Mouse (Mus musculus): Measurements from ENCODE around the gene Lbx1.

The Lbx1 gene

GRCm38 (mm10) chr19:45235766-45236362 is at the start of gene Lbx1:
Gene Lbx1, minus strand, starts transcription at chr19:45235812.
- DNase-seq (ENCODE audit: extremely low read depth, low read depth, low spot score): no peak

GRCm38 (mm10) chr19:45283302-45283701 is 47.7 kb upstream of the Lbx1 start:
- no peak for DNase-seq (ENCODE audit: extremely low read depth, low read depth, low spot score)

DNA sequence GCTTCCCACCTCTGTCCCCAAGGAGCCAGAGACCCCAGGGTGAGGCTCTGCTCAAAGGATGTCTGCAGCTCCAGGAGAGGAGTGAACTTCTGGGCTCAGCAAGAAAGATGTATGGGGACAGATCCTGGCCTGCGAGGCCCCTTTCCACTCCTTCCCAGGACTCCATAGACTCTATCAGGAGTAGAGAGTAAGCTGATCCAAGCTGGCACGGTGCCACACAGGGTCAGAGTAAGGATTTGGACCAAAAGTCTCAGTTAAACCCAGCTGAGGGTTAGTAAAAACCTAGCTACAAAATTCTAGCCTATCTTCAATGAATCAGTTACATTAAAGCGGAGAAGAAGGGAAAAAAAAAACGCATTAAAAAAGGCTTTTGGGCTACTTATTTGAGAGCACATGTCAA is 40.6 kb upstream of the Lbx1 start:
- no peak for DNase-seq (ENCODE audit: extremely low read depth, low read depth, low spot score)

DNA sequence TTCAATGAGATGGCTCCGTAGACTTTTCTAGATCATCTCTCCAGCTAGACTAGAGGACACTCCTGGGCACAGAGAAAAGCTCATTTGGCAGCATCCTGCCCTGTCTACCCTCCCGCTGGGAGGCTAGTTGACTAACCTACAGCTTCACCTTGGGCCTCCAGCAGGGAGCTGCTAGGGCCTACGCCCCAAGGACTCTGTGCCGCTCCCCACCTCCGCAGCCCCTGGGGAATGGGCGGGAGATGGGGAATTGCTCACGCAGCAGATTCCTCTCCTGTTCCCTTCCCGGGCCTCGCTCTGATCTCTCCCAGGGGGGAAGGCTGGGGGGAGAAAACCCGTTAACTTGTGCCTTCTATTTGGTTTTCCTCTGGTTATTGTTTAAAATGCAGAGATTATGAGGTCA is 36.4 kb upstream of the Lbx1 start:
- DNase-seq (ENCODE audit: extremely low read depth, low read depth, low spot score): no peak

GRCm38 (mm10) chr19:45262995-45263394 is 27.4 kb upstream of the Lbx1 start:
- no peak for DNase-seq (ENCODE audit: extremely low read depth, low read depth, low spot score)

DNA sequence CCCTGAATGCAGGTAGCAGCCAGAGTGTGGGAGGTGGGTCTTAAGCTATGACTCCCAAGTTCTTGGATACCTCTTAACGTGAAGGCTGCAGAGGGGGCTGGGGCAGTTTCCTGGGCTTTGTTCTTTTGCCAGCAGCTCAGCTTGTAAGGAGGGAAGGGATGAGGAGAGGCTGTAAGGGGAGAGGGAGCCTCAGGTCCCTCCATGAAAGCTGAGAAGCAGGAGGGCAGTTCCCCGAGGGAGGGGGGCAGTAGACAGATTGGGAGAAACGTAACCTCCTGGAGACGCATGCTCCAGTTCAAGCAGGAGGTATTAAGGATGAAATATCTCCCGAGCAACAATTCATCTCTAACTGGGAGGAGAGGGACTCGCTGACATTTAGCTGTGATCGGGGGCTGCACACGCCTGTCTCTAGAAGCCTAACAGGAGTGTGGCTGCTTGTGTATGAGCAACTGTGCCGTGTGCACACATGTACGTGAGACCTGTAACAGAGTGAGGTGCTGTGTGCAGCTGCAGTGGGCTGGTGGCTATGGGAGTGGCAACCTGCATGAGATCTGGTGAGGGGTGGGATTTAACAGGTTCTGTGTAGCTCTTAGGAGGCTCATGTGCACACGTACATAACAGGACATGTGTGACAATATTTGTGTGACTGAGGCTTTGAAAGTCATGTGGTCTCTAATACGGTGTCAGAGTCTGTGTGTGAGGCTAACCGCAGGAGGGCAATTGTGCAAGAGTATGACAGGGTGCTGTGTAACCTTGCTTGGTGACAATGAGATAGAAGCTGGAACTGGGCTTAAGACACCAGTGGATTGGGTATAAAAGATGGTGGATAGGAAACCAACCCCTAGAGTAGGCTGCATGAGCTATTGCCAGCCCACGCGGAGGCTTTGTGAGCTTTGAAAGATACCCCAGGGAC is 22.1 kb upstream of the Lbx1 start:
- DNase-seq (ENCODE audit: extremely low read depth, low read depth, low spot score): no peak

DNA sequence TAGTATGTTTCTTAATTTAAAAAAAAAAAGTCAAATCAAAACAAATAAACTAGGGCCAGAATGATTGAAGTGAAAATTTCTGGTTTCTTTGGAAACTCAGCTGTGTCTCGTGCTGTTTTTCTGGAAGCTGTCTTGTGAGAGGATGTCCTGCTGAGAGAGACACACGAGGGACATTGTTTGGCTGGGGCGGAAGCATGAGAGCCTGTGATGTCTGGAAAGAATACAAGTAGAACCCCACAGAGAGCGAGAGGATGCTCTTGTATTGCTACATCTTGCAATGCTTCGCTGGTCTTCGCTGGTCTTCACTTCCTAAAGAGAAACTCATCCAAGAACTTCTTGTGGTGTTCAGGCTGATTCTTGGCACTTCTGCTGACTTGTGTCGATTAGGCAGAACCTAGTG is 19.2 kb upstream of the Lbx1 start:
- DNase-seq (ENCODE audit: extremely low read depth, low read depth, low spot score): no peak

GRCm38 (mm10) chr19:45252436-45252835 is 16.8 kb upstream of the Lbx1 start:
- no peak for DNase-seq (ENCODE audit: extremely low read depth, low read depth, low spot score)

GRCm38 (mm10) chr19:45248691-45249090 is 13.1 kb upstream of the Lbx1 start:
- DNase-seq (ENCODE audit: extremely low read depth, low read depth, low spot score): no peak

DNA sequence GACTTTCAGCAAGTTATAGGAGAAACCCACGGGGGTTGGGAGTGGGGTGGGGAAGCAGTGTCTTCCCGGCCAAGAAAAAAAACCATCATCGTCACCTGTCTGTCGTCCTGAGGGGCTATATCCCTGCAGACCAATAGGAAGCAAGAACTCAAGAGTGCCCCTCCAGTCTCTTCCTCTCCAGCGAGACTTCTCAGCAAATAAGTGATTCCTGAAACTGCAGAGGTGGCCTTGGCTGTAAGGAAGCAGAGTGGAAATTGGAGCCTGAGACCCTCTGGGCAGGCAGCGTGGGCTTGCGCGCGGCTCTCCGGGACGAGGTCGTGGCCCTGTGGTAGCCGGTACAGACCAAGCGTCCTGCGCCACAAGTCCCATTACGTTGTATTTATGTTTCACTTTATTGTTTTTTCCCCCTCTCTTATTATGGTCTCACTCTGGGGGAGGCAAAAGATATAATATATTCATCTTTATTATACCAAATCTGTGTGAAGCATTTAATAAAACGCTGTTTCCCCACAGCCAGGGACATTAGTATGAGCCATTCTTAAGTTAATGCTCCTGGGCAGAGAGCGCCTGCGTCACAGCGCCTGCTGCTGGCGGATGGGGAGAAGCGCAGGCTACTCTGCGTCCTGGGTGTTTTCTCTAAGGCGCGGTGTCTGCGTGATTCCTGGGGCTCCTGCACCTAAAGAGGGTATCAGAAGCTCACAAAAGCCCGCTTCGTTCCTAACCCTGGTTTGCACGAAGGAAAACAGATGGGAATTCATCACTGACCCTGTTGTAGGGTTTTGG is 8.5 kb upstream of the Lbx1 start:
- DNase-seq (ENCODE audit: extremely low read depth, low read depth, low spot score): no peak

GRCm38 (mm10) chr19:45243264-45243602 is 7.6 kb upstream of the Lbx1 start:
- no peak for DNase-seq (ENCODE audit: extremely low read depth, low read depth, low spot score)

GRCm38 (mm10) chr19:45242348-45243263 is 7.0 kb upstream of the Lbx1 start:
- no peak for DNase-seq (ENCODE audit: extremely low read depth, low read depth, low spot score)

DNA sequence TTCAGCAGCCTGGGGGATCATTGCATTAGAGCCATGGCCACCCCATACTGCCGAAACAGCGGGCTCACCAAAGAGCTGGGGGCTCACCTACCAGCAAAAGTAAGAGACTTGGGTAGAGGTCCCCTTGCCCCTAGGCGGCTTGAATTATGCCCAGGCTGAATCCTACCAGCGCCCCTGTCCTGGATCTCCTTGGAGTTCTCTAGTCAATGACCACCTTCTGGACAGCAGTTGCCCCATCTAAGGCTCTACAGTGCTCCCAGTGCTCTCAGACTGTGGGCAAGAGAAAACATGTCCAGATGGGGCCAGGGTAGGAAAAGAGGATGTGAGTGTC is 6.4 kb upstream of the Lbx1 start:
- no peak for DNase-seq (ENCODE audit: extremely low read depth, low read depth, low spot score)

DNA sequence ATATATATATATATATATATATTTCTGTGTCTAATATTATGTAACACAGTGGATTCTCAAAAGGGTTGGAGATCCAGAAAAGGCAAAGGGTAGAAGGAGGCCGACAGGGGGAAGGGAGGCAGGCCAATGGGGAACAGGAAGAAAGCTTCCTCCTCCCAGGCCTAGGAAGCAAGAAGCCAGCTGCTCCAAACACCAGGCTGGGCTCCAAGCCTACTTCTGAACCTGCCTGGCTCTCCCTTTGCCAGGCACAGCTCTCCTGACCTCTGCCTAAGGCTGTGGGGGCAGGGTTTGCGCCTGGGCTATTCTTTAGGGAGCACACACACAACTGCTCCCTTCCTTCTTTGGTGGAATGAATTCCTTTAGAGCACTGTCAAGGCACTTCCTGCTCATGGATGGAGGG is 4.4 kb upstream of the Lbx1 start:
- no peak for DNase-seq (ENCODE audit: extremely low read depth, low read depth, low spot score)

DNA sequence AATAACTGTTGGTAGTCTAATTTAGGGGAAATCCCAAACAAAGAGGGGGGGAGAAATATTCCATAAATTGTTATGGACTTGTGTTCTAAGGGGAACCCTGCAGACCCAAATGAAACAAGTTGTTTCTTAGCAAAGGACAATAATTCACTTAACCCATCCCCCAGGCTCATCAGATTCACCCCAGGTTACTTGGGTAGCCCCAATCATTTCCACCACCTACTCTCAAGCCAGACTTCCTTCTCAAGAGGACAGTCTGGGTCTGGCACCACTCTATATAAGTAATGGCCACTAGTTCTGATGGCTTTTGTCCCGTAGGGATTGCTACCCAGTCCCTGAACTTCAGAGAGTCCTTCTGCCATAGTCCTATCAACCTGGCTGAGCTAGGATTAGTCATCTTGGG is 3.6 kb upstream of the Lbx1 start:
- DNase-seq (ENCODE audit: extremely low read depth, low read depth, low spot score): no peak

GRCm38 (mm10) chr19:45237665-45238209 is 2.1 kb upstream of the Lbx1 start:
- no peak for DNase-seq (ENCODE audit: extremely low read depth, low read depth, low spot score)

DNA sequence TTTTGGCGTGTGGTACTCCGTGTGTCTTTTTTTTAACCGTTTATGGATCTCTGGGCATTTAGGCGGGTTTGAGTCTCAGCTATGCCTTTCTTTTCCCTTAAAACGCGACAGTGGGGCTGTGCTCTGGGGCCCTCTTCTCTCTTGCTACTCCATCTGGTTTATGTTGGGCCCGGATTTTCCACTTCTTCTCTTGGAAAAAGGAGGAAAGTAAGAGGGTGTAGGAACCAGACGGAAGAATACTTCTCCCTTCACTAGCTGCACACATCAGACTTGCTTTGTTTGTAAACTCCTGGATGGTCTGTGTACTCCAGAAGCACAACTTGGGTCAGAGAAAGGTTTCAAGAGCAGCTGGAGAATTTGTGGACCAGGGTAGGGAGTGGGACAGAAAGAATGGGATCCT is 1.5 kb upstream of the Lbx1 start:
- no peak for DNase-seq (ENCODE audit: extremely low read depth, low read depth, low spot score)

- DNase-seq (ENCODE audit: extremely low read depth, low read depth, low spot score): no peak
These were observed 841 bp upstream of the Lbx1 start for GRCm38 (mm10) chr19:45236363-45236942.

GRCm38 (mm10) chr19:45235331-45235741 is 276 bp downstream of the Lbx1 start:
- no peak for DNase-seq (ENCODE audit: extremely low read depth, low read depth, low spot score)

DNA sequence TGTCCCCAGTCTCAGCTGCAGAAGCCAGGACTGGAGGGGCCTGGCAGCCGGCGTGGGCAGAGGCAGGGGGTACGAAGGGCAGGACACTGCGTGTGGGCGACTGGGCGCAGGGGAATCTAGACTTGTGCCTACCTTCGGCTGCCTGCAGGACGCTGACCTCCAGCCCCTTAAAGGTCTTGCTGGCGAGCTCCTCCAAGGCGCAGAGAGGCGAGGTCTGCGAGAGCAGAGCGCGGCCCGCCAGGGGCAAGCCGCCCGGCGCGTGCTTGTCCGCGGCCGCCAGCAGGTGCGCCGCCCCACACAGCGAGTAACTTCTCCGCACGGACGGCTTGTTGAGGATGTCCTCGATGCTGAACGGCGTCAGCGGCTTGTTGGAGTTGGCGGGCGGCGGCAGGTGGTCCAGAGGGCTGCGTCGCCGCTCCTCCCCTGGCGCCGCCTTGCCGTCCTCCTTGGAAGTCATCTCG is 811 bp downstream of the Lbx1 start:
- no peak for DNase-seq (ENCODE audit: extremely low read depth, low read depth, low spot score)
